Mouse (Mus musculus): ENCODE measurements around the gene Wipi1. TPM values are rescaled to one million over a fixed set of nuclear protein-coding genes. Genes with fewer than 3 reads are reported as not detected.

Wipi1 gene
- polyA plus RNA-seq, 1 experiment from 2014 or later = 9.6 TPM

DNA sequence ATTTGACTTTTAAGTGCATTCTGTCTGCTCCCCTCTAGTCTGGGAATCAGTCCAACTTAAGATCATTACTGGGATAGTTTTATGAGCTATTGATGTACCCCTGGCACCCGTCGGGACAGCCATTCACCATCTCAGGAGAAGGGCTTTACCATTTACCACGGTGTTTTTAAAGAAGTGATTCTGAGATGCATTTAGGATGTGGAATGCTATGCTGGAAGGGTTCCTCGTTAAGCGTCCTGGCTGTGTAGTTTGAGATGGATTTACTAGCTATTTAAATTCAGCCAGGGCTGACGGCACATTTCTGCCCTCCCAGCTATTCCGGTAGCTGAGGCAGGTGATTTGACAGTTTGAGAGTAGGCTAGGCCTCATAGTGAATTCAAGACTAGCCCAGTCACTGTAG is 67.3 kb downstream of the Wipi1 start:
- Histone ChIP-seq H3K4me3 (ENCODE audit: low read depth, low read length) (no peak overlapping the region), H3K36me3 (ENCODE audit: control insufficient read depth, insufficient read depth, low read length) (no peaks in the 10 kb centered on the region), H3K27me3 (ENCODE audit: control insufficient read depth, insufficient read depth, low read length) (no peaks in the 10 kb centered on the region), H3K4me2 (ENCODE audit: low read depth, low read length) (no peak overlapping the region), H3K27ac (ENCODE audit: low read depth, low read length) (no peak overlapping the region), H3K4me1 (ENCODE audit: control insufficient read depth, insufficient read depth, low read length) (no peaks in the 10 kb centered on the region), H3K9me3 (ENCODE audit: control insufficient read depth, low read length) (no peaks in the 10 kb centered on the region), H3K9ac (replicated peaks; ENCODE audit: low read depth, low read length) (no peak overlapping the region)
- 31% methylated on average over 7 of the region's 7 CpGs for WGBS
- ATAC-seq (ENCODE audit: low read depth) = no peak

DNA sequence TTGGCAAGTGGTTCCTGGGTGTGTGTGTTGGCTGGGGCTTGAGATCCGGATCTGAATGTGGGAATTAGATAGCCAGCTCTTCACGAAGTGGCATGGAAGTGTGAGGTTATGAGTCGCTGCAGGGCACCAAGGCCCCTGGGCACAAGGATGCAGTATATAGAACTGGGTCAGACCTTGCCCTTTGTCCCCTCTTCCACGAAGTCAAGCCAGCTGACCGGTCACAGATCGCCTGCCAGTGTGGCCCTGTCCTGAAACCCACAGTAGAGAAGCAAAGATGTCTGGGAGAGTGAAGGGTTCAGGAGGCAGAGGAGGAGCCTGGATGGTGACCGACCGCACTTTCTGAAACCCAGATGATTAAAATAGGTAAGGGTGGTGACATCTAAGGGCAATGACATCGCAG is 68.3 kb downstream of the Wipi1 start:
- no peak overlapping the region for H3K4me3 ChIP-seq (ENCODE audit: low read depth, low read length)
- no peak overlapping the region for H3K9ac ChIP-seq (replicated peaks; ENCODE audit: low read depth, low read length)
- no peak overlapping the region for H3K27ac ChIP-seq (ENCODE audit: low read depth, low read length)
- no peaks in the 10 kb centered on the region for H3K9me3 ChIP-seq (ENCODE audit: control insufficient read depth, low read length)
- no peaks in the 10 kb centered on the region; the same call in 1 of the 2 replicates for H3K4me1 ChIP-seq (ENCODE audit: control insufficient read depth, insufficient read depth, low read length)
- WGBS = 90% methylated on average over 9 of the region's 9 CpGs
- H3K27me3 ChIP-seq (ENCODE audit: control insufficient read depth, insufficient read depth, low read length) = no peaks in the 10 kb centered on the region
- H3K4me2 ChIP-seq (ENCODE audit: low read depth, low read length) = no peak overlapping the region
- ATAC-seq (ENCODE audit: low read depth) = no peak
- H3K36me3 ChIP-seq (ENCODE audit: control insufficient read depth, insufficient read depth, low read length) = no peaks in the 10 kb centered on the region

DNA sequence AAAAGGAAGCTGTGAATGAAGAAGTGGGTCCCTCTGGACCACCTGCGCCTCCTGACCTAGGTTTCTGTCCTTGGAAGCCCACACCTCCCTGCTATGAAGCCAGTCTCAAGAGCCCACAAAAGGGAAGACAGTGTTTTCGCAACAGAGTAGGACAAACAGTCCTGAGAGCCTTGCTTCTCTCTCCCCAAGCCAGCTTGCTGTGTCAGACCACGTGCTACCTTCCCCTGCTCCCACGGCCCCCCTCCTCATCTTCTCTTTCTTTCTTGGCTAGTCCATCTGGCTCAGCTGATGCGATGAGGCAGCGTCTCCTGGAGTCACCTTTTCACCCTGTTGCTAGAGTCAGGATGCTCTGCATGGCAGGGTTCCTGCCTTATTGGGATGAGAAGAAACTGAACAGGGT is 72.5 kb downstream of the Wipi1 start:
- no peak overlapping the region for H3K4me2 ChIP-seq (ENCODE audit: low read depth, low read length)
- no peaks in the 10 kb centered on the region for H3K27me3 ChIP-seq (ENCODE audit: control insufficient read depth, insufficient read depth, low read length)
- H3K4me3 ChIP-seq (ENCODE audit: low read depth, low read length) = no peak overlapping the region
- H3K9me3 ChIP-seq (ENCODE audit: control insufficient read depth, low read length) = no peaks in the 10 kb centered on the region
- H3K27ac ChIP-seq (ENCODE audit: low read depth, low read length) = no peak overlapping the region
- 48% methylated on average over 6 of the region's 6 CpGs for WGBS
- no peaks in the 10 kb centered on the region for H3K36me3 ChIP-seq (ENCODE audit: control insufficient read depth, insufficient read depth, low read length)
- no peaks in the 10 kb centered on the region; the same call in 1 of the 2 replicates for H3K4me1 ChIP-seq (ENCODE audit: control insufficient read depth, insufficient read depth, low read length)
- no peak for ATAC-seq (ENCODE audit: low read depth)
- no peak overlapping the region for H3K9ac ChIP-seq (replicated peaks; ENCODE audit: low read depth, low read length)

DNA sequence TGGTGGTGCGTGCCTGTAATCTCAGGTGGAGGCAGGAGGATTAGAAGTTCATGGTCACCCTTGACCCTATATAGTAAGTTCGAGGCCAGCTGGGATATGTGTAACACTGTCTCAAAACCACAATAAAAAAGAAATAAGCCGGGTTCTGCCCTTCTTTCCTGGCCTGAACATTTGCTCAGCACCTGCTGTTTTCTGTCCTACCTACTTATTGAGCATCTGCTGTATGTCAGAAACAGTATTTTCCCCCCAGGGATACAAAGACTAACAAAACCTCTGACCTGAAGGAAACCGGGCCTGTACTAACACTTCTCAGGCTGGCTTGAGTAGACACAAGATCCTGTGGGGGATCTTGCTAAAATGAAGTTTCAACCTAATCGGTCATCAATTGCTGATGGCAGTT is 74.8 kb downstream of the Wipi1 start:
- Histone ChIP-seq H3K36me3 (ENCODE audit: control insufficient read depth, insufficient read depth, low read length) (no peaks in the 10 kb centered on the region), H3K9me3 (ENCODE audit: control insufficient read depth, low read length) (no peaks in the 10 kb centered on the region), H3K4me3 (ENCODE audit: low read depth, low read length) (no peak overlapping the region), H3K4me1 (ENCODE audit: control insufficient read depth, insufficient read depth, low read length) (no peaks in the 10 kb centered on the region; the same call in 1 of the 2 replicates), H3K9ac (replicated peaks; ENCODE audit: low read depth, low read length) (no peak overlapping the region), H3K27me3 (ENCODE audit: control insufficient read depth, insufficient read depth, low read length) (no peaks in the 10 kb centered on the region), H3K27ac (ENCODE audit: low read depth, low read length) (no peak overlapping the region), H3K4me2 (ENCODE audit: low read depth, low read length) (no peak overlapping the region)
- WGBS = 83% methylated on average over 5 of the region's 5 CpGs
- ATAC-seq (ENCODE audit: low read depth) = no peak

DNA sequence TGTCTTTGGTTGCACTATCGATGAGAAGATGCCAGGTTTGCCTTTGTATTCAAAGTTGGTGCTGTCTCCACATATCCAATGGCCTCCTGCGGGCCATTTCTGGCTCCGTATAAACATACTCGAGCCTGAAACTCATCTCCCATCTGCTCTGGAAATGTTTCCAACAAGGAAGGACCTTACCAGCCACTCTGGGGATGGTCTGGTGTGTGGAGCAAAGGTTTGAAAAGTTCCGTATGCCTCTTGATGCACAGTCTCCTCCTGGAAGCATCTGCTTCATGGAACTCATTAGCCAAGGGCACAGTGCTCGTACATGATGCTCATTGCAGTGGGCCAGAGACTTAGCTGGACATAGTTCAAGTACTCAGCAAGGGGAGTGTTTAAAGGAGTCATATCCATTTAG is 75.8 kb downstream of the Wipi1 start:
- no peak overlapping the region for H3K4me3 ChIP-seq (ENCODE audit: low read depth, low read length)
- H3K4me1 ChIP-seq (ENCODE audit: control insufficient read depth, insufficient read depth, low read length) = no peaks in the 10 kb centered on the region; the same call in 1 of the 2 replicates
- no peaks in the 10 kb centered on the region for H3K27me3 ChIP-seq (ENCODE audit: control insufficient read depth, insufficient read depth, low read length)
- H3K9ac ChIP-seq (replicated peaks; ENCODE audit: low read depth, low read length) = no peak overlapping the region
- H3K4me2 ChIP-seq (ENCODE audit: low read depth, low read length) = no peak overlapping the region
- 90% methylated on average over 6 of the region's 6 CpGs for WGBS
- no peaks in the 10 kb centered on the region for H3K9me3 ChIP-seq (ENCODE audit: control insufficient read depth, low read length)
- ATAC-seq (ENCODE audit: low read depth) = no peak
- no peaks in the 10 kb centered on the region for H3K36me3 ChIP-seq (ENCODE audit: control insufficient read depth, insufficient read depth, low read length)
- no peak overlapping the region for H3K27ac ChIP-seq (ENCODE audit: low read depth, low read length)

DNA sequence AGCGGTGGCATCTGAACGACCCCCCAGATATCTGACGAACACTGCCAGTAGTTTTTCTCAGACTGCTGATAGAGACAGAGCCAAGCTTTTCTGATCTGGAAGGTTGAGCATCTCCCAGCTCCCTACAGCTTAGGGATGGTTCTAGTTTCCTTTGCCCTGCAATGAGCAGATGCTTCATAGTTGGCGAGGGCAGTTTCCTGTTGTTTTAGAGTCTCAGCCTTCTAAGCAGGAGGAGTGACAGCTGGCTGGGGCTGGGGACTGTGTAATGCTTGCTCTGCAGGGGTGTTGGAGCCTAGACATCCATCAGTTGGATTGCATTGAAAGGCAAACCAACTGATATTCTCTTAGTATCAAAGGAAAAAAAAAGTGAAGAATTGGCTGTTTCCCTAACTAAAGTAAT is 81.7 kb downstream of the Wipi1 start:
- no peak for ATAC-seq (ENCODE audit: low read depth)
- WGBS = 75% methylated on average over 4 of the region's 4 CpGs
- Histone ChIP-seq H3K4me1 (ENCODE audit: control insufficient read depth, insufficient read depth, low read length) (no peaks in the 10 kb centered on the region), H3K9me3 (ENCODE audit: control insufficient read depth, low read length) (no peaks in the 10 kb centered on the region), H3K4me3 (ENCODE audit: low read depth, low read length) (no peak overlapping the region), H3K27ac (ENCODE audit: low read depth, low read length) (no peak overlapping the region), H3K36me3 (ENCODE audit: control insufficient read depth, insufficient read depth, low read length) (no peaks in the 10 kb centered on the region), H3K4me2 (ENCODE audit: low read depth, low read length) (no peak overlapping the region), H3K27me3 (ENCODE audit: control insufficient read depth, insufficient read depth, low read length) (no peaks in the 10 kb centered on the region), H3K9ac (replicated peaks; ENCODE audit: low read depth, low read length) (no peak overlapping the region)

DNA sequence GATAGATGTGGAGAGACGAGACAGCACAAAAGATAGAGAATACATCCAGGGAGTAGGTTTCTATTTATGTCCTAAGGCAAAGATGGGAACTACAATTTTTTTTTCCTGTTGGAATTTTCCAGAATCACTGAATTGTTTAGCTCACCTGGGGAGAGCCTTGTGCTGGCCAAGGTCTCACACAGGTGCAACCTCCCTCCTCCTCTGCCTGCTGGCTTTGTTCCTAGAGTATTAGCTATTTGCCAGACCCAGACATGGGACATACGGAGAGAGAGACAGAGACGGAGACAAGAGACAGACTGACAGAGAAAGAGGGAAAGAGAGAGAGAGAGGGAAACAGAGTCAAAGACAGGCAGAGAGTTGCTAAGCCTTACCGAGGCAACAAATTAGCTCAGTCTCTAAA is 86.2 kb downstream of the Wipi1 start:
- WGBS = 93% methylated on average over 4 of the region's 4 CpGs
- H3K36me3 ChIP-seq (ENCODE audit: control insufficient read depth, insufficient read depth, low read length) = no peaks in the 10 kb centered on the region

DNA sequence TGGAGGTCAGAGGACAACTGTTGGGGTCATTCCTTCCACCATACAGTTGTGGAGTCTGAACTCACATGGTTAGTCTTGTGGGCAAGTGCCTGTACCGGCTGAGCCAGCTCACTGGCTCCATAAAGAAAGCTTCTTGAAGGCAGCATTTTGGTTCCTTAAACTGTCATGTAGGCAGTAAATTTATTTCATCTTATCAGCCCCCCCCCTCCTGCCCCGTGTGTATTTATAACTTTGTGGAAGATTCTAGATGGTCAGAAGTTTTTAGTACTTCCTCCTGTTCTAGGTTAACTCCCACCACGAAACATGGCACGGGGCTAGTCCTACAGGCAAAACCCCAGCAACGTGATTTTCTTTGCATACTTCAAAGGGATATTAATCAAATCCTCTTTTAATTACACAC is 86.9 kb downstream of the Wipi1 start:
- 82% methylated on average over 5 of the region's 5 CpGs for WGBS
- H3K9ac ChIP-seq (replicated peaks; ENCODE audit: low read depth, low read length) = no peak overlapping the region

More for the DNA sequence above, 86.2 kb downstream of the Wipi1 start:
- H3K9me3 ChIP-seq (ENCODE audit: control insufficient read depth, low read length) = no peaks in the 10 kb centered on the region
- no peak overlapping the region for H3K4me2 ChIP-seq (ENCODE audit: low read depth, low read length)
- no peak for ATAC-seq (ENCODE audit: low read depth)
- no peaks in the 10 kb centered on the region for H3K27me3 ChIP-seq (ENCODE audit: control insufficient read depth, insufficient read depth, low read length)
- no peak overlapping the region for H3K4me3 ChIP-seq (ENCODE audit: low read depth, low read length)
- H3K27ac ChIP-seq (ENCODE audit: low read depth, low read length) = no peak overlapping the region
- H3K9ac ChIP-seq (replicated peaks; ENCODE audit: low read depth, low read length) = no peak overlapping the region
- H3K4me1 ChIP-seq (ENCODE audit: control insufficient read depth, insufficient read depth, low read length) = no peaks in the 10 kb centered on the region

More for the DNA sequence above, 86.9 kb downstream of the Wipi1 start:
- Histone ChIP-seq H3K4me2 (ENCODE audit: low read depth, low read length) (no peak overlapping the region), H3K27me3 (ENCODE audit: control insufficient read depth, insufficient read depth, low read length) (no peaks in the 10 kb centered on the region), H3K36me3 (ENCODE audit: control insufficient read depth, insufficient read depth, low read length) (no peaks in the 10 kb centered on the region), H3K9me3 (ENCODE audit: control insufficient read depth, low read length) (no peaks in the 10 kb centered on the region), H3K27ac (ENCODE audit: low read depth, low read length) (no peak overlapping the region), H3K4me1 (ENCODE audit: control insufficient read depth, insufficient read depth, low read length) (no peaks in the 10 kb centered on the region), H3K4me3 (ENCODE audit: low read depth, low read length) (no peak overlapping the region)
- ATAC-seq (ENCODE audit: low read depth) = no peak
